Mouse (Mus musculus): ENCODE results near the gene Ccdc137. TPM values are rescaled to one million over a fixed set of nuclear protein-coding genes. Genes with fewer than 3 reads are reported as not detected.

Ccdc137 gene
- polyA plus RNA-seq, 1 experiment = 29.6 TPM

DNA sequence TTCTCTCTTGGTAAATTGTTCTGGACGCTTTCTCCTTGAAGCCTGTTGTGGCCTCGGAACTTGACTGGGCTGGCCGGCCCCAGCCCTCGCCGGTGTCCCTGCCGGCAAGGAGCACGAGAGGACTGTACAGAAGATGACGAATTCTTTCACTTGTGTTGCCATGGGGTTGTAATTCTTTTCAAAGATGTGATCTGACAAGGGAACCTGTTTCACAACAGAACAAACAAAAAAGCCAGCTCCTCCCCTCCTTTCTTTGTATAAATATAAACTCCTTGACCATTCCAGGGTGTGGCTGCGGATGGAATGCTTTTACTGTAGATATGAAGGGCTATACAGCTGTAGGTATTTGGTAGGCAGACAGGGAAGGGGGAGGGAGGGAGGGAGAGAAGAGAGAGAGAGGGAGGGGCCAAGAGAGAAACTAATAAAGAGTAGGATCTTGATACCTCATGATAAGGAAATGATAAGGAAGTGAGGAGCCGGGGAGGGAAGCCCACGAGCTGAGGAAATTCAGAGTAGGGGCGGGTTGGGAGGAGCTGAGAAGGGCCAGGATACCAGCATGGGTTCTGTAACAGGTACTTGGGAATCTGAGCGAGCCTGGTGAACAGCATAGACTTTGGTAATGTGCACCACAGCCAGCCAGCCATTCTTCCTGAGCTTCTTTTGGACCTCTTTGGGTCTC lies 49.8 kb downstream of the Ccdc137 start:
- Histone ChIP-seq H3K4me3 (replicated peaks; ENCODE audit: control insufficient read depth, low read depth, low read length) (no peak overlapping the region), H3K4me1 (ENCODE audit: control insufficient read depth, insufficient read depth, low read length) (peaks cover 5% of the 10 kb centered on the region), H3K27ac (ENCODE audit: control insufficient read depth, insufficient read depth, low read depth, low read length, poor library complexity) (no peak overlapping the region)
- WGBS = 70% methylated on average over 13 of the region's 13 CpGs
- TF ChIP-seq POLR2A (IDR thresholded peaks at IDR 0.05; ENCODE audit: borderline replicate concordance, control insufficient read depth, low read depth, low read length) = no peak
- TF ChIP-seq CTCF (IDR thresholded peaks at IDR 0.05; ENCODE audit: control insufficient read depth, insufficient read depth, low read length) = no peak

GRCm38 (mm10) chr11:120508290-120508870 lies 50.5 kb downstream of the Ccdc137 start:
- Histone ChIP-seq H3K4me1 (ENCODE audit: control insufficient read depth, insufficient read depth, low read length) (peaks cover 5% of the 10 kb centered on the region), H3K4me3 (replicated peaks; ENCODE audit: control insufficient read depth, low read depth, low read length) (no peak overlapping the region), H3K27ac (ENCODE audit: control insufficient read depth, insufficient read depth, low read depth, low read length, poor library complexity) (no peak overlapping the region)
- 83% methylated on average over 9 of the region's 9 CpGs for WGBS
- TF ChIP-seq CTCF (IDR thresholded peaks at IDR 0.05; ENCODE audit: control insufficient read depth, insufficient read depth, low read length) (no peak), POLR2A (IDR thresholded peaks at IDR 0.05; ENCODE audit: borderline replicate concordance, control insufficient read depth, low read depth, low read length) (no peak)

GRCm38 (mm10) chr11:120509940-120510339 lies 52.0 kb downstream of the Ccdc137 start:
- Histone ChIP-seq H3K4me1 (ENCODE audit: control insufficient read depth, insufficient read depth, low read length) (peaks cover 5% of the 10 kb centered on the region), H3K4me3 (replicated peaks; ENCODE audit: control insufficient read depth, low read depth, low read length) (no peak overlapping the region), H3K27ac (ENCODE audit: control insufficient read depth, insufficient read depth, low read depth, low read length, poor library complexity) (peak overlapping the region; percentile 59; the same call in 1 of the 2 replicates)
- 9% methylated on average over 4 of the region's 4 CpGs for WGBS
- TF ChIP-seq CTCF (IDR thresholded peaks at IDR 0.05; ENCODE audit: control insufficient read depth, insufficient read depth, low read length) (no peak), POLR2A (IDR thresholded peaks at IDR 0.05; ENCODE audit: borderline replicate concordance, control insufficient read depth, low read depth, low read length) (no peak)

DNA sequence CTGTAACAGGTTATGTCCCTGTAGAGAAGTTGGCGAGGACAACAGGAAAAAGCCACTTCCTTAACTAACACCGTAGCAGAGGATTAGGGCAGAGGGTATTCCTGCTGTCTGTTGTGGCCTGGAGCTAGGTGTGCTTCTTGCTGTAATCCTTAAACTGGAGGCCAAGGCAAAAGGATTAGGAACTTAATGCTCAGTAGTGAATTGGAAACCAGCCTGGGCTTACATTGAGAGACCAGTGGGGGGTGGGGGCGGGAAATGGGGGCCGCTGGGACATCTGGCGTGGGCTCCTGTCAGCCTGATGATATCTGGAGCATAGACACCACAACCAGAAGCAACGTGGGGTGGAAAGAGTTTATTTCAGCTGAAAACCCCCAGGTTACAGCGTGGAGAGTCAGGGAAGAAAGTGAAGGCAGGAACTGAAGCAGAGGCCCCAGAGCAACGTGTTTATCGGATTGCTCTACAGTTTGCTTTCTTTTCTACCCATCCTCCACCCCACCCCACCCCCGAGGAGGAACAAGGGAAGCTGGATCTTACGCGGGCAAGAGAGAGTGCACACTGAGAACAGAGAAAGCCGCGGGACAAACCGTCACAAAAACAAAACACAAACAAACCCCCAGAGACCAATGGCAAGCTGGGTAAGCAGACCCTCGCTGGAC lies 52.6 kb downstream of the Ccdc137 start:
- TF ChIP-seq POLR2A (IDR thresholded peaks at IDR 0.05; ENCODE audit: borderline replicate concordance, control insufficient read depth, low read depth, low read length) = no peak
- no peak for TF ChIP-seq CTCF (IDR thresholded peaks at IDR 0.05; ENCODE audit: control insufficient read depth, insufficient read depth, low read length)
- Histone ChIP-seq H3K4me3 (replicated peaks; ENCODE audit: control insufficient read depth, low read depth, low read length) (peak overlapping the region; percentile 54), H3K4me1 (ENCODE audit: control insufficient read depth, insufficient read depth, low read length) (peaks cover 5% of the 10 kb centered on the region), H3K27ac (ENCODE audit: control insufficient read depth, insufficient read depth, low read depth, low read length, poor library complexity) (peak overlapping the region; percentile 59)
- WGBS = 1% methylated on average over 16 of the region's 16 CpGs

GRCm38 (mm10) chr11:120512790-120513453 lies 55.0 kb downstream of the Ccdc137 start:
- no peak overlapping the region for H3K27ac ChIP-seq (ENCODE audit: control insufficient read depth, insufficient read depth, low read depth, low read length, poor library complexity)
- H3K4me1 ChIP-seq (ENCODE audit: control insufficient read depth, insufficient read depth, low read length) = peaks cover 5% of the 10 kb centered on the region
- TF ChIP-seq CTCF (IDR thresholded peaks at IDR 0.05; ENCODE audit: control insufficient read depth, insufficient read depth, low read length) (no peak), POLR2A (IDR thresholded peaks at IDR 0.05; ENCODE audit: borderline replicate concordance, control insufficient read depth, low read depth, low read length) (no peak)
- WGBS = 78% methylated on average over 6 of the region's 6 CpGs
- H3K4me3 ChIP-seq (replicated peaks; ENCODE audit: control insufficient read depth, low read depth, low read length) = no peak overlapping the region

Other genes with a start within 250 kb of the Ccdc137 start
- gene Bahcc1, start 225.2 kb upstream of the Ccdc137 start, polyA plus RNA-seq (2011; ENCODE audit: insufficient read depth, insufficient read length, low replicate concordance, missing spikeins) = 2.2 and 5.8 TPM in 2 replicates
- gene Actg1, start 109.6 kb upstream of the Ccdc137 start, polyA plus RNA-seq (2011; ENCODE audit: insufficient read depth, insufficient read length, low replicate concordance, missing spikeins) = 387 and 760 TPM in 2 replicates
- not detected in 2 replicates for gene Fscn2, start 96.6 kb upstream of the Ccdc137 start, polyA plus RNA-seq (2011; ENCODE audit: insufficient read depth, insufficient read length, low replicate concordance, missing spikeins)
- 3.1 and 10.9 TPM in 2 replicates for gene Faap100, start 79.4 kb upstream of the Ccdc137 start, polyA plus RNA-seq (2011; ENCODE audit: insufficient read depth, insufficient read length, low replicate concordance, missing spikeins)
- 30.0 and 30.5 TPM in 2 replicates for gene Nploc4, start 20.4 kb upstream of the Ccdc137 start, polyA plus RNA-seq (2011; ENCODE audit: insufficient read depth, insufficient read length, low replicate concordance, missing spikeins)
- gene Tspan10, start 15.5 kb upstream of the Ccdc137 start, polyA plus RNA-seq (2011; ENCODE audit: insufficient read depth, insufficient read length, low replicate concordance, missing spikeins) = not detected in 2 replicates
- not detected in 2 replicates for gene Pde6g, start 4.6 kb upstream of the Ccdc137 start, polyA plus RNA-seq (2011; ENCODE audit: insufficient read depth, insufficient read length, low replicate concordance, missing spikeins)
- 2.0 and 4.4 TPM in 2 replicates for gene Oxld1, start within 50 bp of the Ccdc137 start, polyA plus RNA-seq (2011; ENCODE audit: insufficient read depth, insufficient read length, low replicate concordance, missing spikeins)
- 5.5 and 6.7 TPM in 2 replicates for gene Arl16, start 9.5 kb downstream of the Ccdc137 start, polyA plus RNA-seq (2011; ENCODE audit: insufficient read depth, insufficient read length, low replicate concordance, missing spikeins)
- gene Mrpl12, start 26.5 kb downstream of the Ccdc137 start, polyA plus RNA-seq (2011; ENCODE audit: insufficient read depth, insufficient read length, low replicate concordance, missing spikeins) = 60.4 and 87.1 TPM in 2 replicates
- 20.6 and 21.0 TPM in 2 replicates for gene Slc25a10, start 33.7 kb downstream of the Ccdc137 start, polyA plus RNA-seq (2011; ENCODE audit: insufficient read depth, insufficient read length, low replicate concordance, missing spikeins)
- 0.81 and 1.3 TPM in 2 replicates for gene Gcgr, start 72.6 kb downstream of the Ccdc137 start, polyA plus RNA-seq (2011; ENCODE audit: insufficient read depth, insufficient read length, low replicate concordance, missing spikeins)
- 72.1 and 86.5 TPM in 2 replicates for gene Mcrip1, start 91.6 kb downstream of the Ccdc137 start, polyA plus RNA-seq (2011; ENCODE audit: insufficient read depth, insufficient read length, low replicate concordance, missing spikeins)
- not detected in 2 replicates for gene Ppp1r27, start 93.0 kb downstream of the Ccdc137 start, polyA plus RNA-seq (2011; ENCODE audit: insufficient read depth, insufficient read length, low replicate concordance, missing spikeins)
- 86.5 and 236 TPM in 2 replicates for gene P4hb, start 115.1 kb downstream of the Ccdc137 start, polyA plus RNA-seq (2011; ENCODE audit: insufficient read depth, insufficient read length, low replicate concordance, missing spikeins)
- 112 and 172 TPM in 2 replicates for gene Arhgdia, start 123.5 kb downstream of the Ccdc137 start, polyA plus RNA-seq (2011; ENCODE audit: insufficient read depth, insufficient read length, low replicate concordance, missing spikeins)
- gene Alyref, start 140.2 kb downstream of the Ccdc137 start, polyA plus RNA-seq (2011; ENCODE audit: insufficient read depth, insufficient read length, low replicate concordance, missing spikeins) = 165 and 174 TPM in 2 replicates
- 26.6 and 32.6 TPM in 2 replicates for gene Anapc11, start 140.3 kb downstream of the Ccdc137 start, polyA plus RNA-seq (2011; ENCODE audit: insufficient read depth, insufficient read length, low replicate concordance, missing spikeins)
- 3.8 TPM in 1 of 2 replicates, not detected in the other for gene Npb, start 150.4 kb downstream of the Ccdc137 start, polyA plus RNA-seq (2011; ENCODE audit: insufficient read depth, insufficient read length, low replicate concordance, missing spikeins)
- gene Pcyt2, start 159.8 kb downstream of the Ccdc137 start, polyA plus RNA-seq (2011; ENCODE audit: insufficient read depth, insufficient read length, low replicate concordance, missing spikeins) = 45.4 and 46.8 TPM in 2 replicates
- gene Sirt7, start 167.1 kb downstream of the Ccdc137 start, polyA plus RNA-seq (2011; ENCODE audit: insufficient read depth, insufficient read length, low replicate concordance, missing spikeins) = 67.9 and 138 TPM in 2 replicates
- gene Mafg, start 175.5 kb downstream of the Ccdc137 start, polyA plus RNA-seq (2011; ENCODE audit: insufficient read depth, insufficient read length, low replicate concordance, missing spikeins) = 61.7 and 86.9 TPM in 2 replicates
- gene Pycr1, start 185.7 kb downstream of the Ccdc137 start, polyA plus RNA-seq (2011; ENCODE audit: insufficient read depth, insufficient read length, low replicate concordance, missing spikeins) = 2.3 TPM in 1 of 2 replicates, not detected in the other
- 6.7 TPM in 1 of 2 replicates, not detected in the other for gene Myadml2, start 190.0 kb downstream of the Ccdc137 start, polyA plus RNA-seq (2011; ENCODE audit: insufficient read depth, insufficient read length, low replicate concordance, missing spikeins)
- gene Notum, start 203.1 kb downstream of the Ccdc137 start, polyA plus RNA-seq (2011; ENCODE audit: insufficient read depth, insufficient read length, low replicate concordance, missing spikeins) = not detected in 2 replicates
- 82.0 and 94.3 TPM in 2 replicates for gene Aspscr1, start 214.9 kb downstream of the Ccdc137 start, polyA plus RNA-seq (2011; ENCODE audit: insufficient read depth, insufficient read length, low replicate concordance, missing spikeins)

Data from bone marrow, adult 2 months (tissue).